Mouse (Mus musculus) gastrocnemius, adult 18-20 months (tissue): Measurements from ENCODE around the gene Tmem25. TPM values are rescaled to one million over a fixed set of nuclear protein-coding genes. Genes with fewer than 3 reads are reported as not detected.

Source experiments
- DNase-seq: peaks from one replicate; pipeline ENCODE4 v3.0.0; 2021; ENCODE audit warnings: low spot score
- long read RNA-seq, 2 experiments: library from polyadenylated mRNA; stranded (forward); transcript quantifications; one replicate each; pipeline ENCODE4 v2.0.0; 2021
- total RNA-seq, 2 experiments: library from RNA; stranded (reverse); gene quantifications; 2 replicates each; pipeline ENCODE4 v1.2.3; 2021

The Tmem25 gene
- total RNA-seq: 1 to 10 TPM; 4.2 to 6.5 TPM
- long read RNA-seq, experiment 1, transcript Tmem25-201 (9 exons, 2,448 nt): major isoform, 6 of 17 reads
- long read RNA-seq, experiment 1, partial matches to known transcripts: 4 of 17 reads
- long read RNA-seq, experiment 1, other reads (novel, unspliced or antisense): 7 of 17 reads
- long read RNA-seq, experiment 2, partial matches to known transcripts: 0 of 6 reads
- long read RNA-seq, experiment 2, other reads (novel, unspliced or antisense): 5 of 6 reads

DNA sequence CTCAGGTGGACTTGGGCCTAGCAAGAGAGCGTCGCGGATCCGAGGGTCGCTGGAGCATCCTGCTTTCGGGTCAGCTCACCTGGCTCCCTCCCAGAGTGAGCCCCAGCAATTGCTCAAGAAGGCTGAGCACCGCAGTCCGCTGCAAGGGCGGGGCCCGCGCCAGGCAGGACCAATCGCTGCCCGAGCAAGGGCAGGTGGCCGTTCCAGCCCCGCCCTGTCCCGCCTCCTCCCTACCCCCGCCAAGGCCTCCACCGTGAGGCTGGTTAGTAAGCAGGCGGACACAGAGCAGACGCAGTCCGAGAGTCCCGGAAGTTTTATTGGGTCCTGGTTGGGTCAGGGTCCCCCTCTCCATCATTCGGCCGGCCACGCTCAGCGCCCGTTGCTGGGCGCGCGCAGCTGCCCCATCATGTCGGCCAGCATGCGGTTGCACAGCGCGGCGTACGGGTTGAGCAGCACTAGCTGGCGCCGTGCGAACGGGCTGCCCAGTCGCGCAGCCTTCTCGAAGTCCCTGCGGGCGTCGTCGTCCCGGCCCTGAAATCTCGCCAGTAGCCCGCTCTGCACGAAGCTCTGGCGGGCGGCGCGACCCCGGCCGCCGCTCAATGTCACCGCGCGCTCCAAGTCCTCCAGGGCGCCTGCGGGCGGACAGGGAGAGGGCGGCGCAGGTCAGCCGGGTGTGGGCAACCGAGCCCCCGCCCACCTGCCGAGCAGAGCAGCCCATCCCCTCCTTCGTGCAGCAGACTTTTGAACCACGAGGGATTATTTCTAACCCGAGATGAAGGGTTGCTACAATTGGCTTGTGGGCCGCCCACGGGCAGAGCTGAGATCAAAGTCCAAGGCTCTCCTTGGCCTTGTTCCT lies at the start of gene Tmem25:
Tmem25 (minus strand) TSS at position 206 of the 856 bp plus-strand sequence.
- DNase-seq: peak; percentile 83

DNA sequence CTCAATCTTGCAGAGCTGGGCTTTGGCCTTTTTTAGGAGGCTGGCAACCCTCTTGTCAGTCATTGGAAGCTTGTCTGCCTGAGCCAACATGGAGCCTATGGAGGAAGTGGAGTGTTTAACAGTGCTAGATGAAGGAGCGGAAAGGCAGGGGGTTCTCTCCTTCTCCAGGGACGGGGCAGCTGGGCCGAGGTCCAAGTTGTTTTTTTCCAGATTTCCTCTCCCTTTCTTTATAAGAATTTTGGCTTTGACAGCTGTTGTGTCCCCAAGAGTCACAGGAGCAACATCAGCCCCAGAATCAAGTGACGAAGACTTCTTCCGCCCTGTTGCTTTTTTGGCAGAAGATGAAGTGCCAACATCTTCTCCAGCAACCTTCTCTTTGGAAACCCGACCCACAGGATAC lies 48.3 kb upstream of the Tmem25 start:
- no peak for DNase-seq

DNA sequence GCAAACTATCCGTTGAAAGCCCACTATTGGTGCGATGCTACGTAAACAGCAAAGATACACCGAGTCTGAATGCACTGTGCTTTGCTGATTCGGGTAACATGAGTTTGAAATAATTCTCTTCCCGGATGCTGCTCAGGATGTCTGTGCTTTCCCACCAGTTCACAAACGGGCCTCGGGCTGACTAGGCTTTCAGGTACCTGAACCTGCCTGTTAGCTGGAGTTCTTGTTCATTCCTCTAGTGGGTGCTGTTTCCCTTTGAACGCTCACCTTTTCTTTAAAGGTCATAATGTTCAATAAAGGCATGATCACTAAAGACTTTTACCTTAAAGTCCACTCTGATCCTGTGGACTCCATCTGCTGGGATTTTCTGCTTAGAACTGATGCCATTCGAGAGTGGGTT lies 42.1 kb upstream of the Tmem25 start:
- peak; percentile 42 for DNase-seq

DNA sequence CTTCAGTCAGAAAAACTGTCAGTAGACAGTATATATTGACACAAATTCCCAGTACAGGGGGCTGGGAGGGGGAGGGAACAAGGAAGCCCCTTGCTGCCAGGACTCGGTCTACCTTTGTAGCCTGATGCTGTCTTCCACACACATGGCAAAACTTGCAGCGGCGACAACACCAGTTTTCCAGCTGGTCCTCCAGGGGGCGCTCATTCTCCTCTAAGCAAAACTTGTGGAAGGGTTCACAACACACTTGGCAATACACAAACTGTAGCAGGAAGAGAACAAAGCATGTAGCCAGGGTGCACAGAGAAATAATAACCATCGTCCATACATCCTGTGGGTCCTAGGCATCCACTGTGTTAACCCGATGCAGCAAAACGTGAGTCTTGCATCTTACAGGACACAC lies 37.3 kb upstream of the Tmem25 start:
- DNase-seq: peak; percentile 81

DNA sequence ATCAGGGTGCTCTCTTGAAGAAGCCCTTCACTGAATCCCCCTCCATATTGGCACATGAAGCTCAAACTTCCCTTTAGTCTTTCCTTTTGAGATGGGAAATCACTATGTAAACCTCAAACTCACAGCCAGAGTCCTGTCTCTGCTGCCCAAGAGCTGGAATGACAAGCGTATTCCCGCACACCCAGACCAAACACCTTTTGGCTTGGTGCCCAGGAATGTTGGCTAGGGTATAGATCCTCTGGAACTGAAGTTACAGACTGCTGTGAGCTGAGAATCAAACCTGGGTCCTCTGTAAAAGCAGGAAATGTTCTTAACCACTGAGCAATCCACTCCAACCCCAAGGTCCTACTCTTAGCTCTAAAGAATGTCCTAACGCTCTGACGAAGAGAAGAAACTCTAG lies 33.2 kb upstream of the Tmem25 start:
- DNase-seq: no peak

DNA sequence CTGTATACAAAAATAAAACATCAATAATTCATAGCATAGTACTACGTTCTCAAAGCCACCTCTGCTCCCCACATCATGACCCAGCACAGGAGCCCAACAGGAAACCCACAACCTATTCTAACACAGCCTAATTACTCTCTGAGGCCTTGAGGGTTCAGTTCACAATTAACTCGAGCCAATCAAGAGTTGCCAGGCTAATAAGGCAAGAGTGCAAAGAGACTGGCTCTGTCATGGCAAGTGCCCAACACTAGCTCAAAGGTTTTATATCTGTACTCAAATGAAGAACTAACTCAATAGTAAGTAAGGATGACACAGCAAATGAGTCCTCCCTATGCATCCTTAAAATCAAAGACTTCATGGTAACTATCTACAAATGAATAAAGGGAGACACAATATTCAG lies 31.4 kb upstream of the Tmem25 start:
- no peak for DNase-seq

DNA sequence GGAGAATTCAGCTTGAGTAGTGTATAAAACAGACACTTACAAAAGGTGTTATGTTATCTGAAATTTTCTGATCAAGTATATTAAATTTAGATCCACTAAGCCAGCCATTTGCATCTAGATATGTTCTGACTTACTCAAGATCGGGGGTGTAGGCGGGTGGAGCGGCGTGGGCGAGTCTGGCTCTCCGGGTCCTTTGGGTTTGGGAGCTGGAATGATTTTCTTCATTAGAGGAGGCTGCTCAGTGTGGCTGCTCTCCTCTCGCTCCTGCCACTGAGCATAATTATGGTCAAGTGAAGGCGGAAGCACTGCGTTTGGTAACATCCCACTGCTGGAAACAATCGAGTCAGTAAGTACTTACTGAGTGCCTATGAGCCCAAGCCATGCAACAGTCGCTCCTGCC lies 29.8 kb upstream of the Tmem25 start:
- DNase-seq: no peak

DNA sequence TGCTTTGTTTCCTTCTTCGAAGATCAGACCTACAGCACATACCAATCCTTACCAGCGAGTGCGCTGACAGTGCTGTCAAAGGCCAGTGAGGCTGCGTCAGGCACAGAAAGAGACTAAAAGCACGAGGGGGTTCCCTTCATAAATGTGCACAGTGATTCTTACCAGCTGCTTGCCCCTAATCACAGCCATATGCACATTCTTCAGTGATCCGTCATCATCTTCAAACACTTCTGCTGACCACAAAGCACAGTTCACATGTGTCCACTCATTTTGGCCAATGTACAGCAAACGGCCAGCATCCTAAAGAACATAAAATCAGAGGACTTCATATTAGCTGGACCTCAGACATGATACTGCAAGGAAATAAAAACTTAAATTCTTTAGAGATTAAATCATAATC lies 27.6 kb upstream of the Tmem25 start:
- DNase-seq: no peak

DNA sequence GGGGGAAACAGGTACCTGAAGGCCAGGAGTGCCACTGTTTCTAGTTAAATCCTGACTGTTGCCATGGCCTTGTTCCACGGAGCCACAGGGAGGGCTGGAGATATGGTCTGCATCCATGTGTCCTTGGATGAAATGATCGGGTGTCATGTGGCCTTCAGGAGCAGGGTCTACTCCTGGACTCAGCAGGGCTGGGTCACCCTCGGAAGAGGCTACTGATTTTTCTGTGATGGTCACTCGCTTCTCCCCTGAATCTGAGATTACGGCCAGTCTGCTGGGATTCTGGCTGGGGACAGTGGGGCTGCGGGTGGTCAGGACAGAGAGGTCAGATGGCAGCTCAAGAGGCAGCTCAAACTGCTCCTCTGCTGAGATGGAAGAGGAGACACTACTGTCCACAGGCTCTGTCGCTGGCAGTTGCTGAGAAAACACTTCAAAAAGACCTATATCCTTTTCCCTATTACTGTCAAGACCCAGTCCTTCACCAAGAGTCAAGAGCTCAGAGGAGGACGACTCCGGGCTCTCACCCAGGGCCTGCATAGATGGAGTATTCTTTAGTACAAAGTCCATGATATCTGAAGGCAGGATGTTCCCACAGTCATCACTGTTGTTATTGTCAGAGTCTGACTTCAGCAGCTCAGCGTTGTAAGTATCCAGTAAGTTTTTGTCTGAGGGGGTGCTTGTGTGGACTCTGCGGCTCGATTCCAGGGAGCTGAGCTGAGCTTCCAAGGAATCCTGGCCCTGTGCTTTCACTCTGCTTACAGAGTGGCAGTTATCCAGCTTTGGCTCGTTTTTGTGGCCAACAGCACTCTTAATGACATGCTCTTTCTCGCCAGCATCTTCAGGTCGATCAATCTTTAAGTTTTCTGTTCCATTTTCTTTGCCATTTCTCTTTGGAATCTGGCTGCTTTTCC lies 21.1 kb upstream of the Tmem25 start:
- peak; percentile 34 for DNase-seq

DNA sequence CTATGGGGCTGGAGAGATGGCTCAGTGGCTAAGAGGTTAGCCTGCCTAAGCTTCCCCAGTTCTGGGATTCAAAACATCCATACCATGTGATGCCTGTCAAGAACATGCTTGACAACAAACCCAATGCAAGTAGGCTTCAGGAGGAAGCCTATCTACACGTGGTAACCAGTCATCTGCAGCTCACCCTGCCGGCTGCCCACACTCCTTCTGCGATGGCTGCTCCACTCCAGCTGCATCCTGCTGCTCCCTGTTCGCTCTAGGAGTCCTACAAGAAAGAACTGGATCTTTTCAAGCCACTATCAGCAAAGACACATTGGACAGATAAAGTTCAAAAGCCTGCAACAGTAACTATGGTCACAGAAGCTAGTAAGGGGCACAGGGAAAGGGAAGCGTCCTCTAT lies 18.4 kb upstream of the Tmem25 start:
- DNase-seq: no peak

DNA sequence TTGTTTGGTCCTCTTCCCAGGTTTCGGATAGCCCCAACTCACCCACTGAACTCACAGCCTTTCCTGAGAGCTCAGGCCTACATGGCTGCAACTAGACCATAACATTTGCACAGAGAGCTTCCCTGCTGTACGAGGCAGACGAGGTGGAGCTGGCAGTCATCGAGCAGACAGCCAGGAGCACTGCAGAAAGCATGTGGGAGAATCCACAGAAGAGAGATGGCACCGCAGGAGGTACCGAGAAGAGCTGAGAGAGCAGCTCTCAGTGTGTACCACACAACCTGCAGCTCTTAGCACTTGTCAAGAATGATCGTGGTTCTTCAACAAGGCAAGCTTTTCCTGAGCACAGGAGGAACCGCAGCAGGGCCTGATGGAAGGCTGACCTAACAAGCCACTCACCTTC lies 15.1 kb upstream of the Tmem25 start:
- DNase-seq: no peak

DNA sequence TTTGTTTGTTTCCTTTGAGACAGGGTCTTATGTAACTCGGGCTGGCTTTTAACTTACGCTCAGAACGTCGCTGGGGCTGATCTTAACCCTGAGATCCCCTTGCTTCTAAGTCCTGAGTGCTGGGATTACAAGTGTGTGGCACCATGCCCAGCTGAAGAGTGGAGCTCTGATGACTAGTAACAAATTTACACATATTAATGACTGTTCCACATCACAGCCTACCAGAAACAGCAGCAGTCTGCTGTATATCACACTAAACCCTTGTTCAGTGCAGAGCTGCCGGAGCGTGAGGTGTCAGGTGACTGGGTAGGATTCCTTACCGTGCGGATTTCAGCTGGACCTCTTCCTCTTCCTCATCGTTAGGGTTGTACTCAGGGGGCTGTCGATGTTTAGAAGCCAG lies 11.2 kb upstream of the Tmem25 start:
- no peak for DNase-seq

DNA sequence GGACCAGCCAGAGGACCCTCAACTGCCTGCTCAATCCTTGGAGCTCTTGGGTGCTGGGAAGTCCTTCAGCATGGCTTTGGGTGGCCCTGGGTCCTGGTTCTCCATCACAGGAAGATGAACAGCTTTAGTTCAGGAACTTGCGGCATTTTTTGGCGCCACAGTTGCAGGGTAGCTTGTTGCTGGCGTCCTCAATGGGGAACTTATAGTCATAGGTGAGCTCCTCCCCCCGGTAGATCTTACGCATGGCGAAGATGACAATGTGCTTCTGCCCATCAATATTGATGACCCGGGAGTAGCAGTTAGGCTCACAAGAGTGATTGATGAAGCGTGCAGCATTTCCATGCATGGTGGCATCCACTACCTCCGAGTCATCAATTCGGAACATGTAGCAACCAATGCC lies 8.7 kb upstream of the Tmem25 start:
- DNase-seq: no peak

DNA sequence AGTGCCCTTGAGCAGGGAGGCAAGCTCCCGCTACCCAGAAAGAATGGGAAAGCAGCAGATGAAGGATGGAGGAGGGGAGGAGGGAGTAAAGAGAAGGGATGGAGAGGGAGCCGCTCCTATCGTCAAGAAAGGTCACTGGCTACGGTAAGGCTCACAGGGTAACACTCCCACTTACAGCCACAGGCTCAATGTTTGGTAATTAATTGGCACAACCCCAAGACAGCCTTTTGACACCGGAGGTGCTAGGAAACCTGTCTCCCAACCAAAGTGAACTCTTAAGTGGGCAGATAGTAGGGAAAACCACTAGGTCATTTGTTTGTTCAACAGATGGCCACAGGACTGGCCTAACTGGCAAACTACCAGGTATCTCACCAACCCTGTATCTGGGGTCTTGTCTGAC lies 8.0 kb upstream of the Tmem25 start:
- DNase-seq: no peak

DNA sequence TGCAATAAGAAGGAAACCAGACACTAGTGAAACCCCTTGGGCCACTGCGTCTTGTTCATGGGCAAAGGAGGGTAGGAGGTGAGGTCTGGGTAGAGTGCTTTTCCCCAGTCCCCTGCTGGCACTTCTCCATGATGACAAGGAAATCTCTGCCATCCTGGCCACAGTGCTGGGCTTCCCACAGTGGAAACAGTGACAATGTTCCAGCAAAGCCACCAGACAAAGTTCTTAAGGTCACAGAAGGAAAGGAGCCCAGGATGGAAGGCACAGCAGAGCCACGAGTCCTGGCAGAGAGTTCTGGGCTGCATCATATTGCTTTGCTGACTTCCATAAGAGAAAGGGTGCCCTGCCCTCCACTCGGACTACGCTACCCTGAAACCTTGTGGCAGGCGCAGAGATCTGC lies 6.4 kb upstream of the Tmem25 start:
- DNase-seq: no peak

DNA sequence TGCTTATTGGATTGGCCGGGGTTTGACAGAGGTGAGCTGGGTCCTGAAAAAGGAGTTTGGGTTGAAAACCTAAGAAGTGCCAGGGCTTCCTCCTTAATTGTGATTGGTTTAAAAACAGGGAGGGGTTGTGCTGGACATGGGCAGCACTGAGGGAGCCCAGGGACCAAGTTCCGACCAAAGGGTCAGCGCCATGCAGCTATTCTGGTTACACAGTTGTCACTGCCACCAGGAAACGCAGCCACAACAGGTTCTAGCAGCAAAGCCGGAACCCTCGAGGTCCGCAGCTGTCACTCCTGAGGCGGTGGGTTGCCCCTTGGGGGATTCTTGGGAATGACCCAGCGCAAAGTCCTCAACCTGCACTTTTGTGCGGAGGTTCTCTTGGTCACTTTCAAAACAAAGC lies 5.6 kb upstream of the Tmem25 start:
- DNase-seq: no peak

DNA sequence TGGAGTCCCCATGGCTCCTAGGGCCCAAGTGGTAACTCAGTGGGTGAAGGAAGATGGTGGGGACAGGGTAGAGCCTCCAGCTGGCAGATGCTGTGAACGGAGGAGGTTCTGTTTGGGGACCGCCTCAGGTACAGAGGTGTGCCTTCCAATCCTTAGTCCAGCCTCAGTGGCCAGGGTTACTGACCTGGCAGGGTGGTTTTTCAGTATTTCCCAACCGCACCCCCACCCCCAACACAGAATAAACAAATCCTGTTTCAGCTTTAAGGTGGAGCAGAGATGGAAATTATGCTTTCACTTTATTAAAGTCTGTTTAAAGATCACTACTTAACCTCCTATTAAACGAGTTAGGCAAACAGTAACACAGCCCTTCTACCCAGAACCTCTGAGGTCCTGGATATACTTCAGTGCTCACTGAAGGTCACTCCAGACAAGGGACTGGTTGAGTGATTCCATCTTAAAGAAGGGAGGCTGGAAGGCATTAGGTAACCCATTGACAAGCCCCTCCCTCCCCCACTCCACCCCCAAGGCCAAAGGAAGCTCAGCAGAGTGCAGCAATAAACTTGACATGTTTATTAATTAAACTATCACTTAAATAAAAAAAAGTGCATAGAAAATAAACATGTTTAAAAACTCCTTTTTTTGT lies 3.8 kb upstream of the Tmem25 start, which contains the start of gene Ttc36:
Ttc36 (minus strand) TSS at position 265 of the 643 bp plus-strand sequence.
- no peak for DNase-seq

DNA sequence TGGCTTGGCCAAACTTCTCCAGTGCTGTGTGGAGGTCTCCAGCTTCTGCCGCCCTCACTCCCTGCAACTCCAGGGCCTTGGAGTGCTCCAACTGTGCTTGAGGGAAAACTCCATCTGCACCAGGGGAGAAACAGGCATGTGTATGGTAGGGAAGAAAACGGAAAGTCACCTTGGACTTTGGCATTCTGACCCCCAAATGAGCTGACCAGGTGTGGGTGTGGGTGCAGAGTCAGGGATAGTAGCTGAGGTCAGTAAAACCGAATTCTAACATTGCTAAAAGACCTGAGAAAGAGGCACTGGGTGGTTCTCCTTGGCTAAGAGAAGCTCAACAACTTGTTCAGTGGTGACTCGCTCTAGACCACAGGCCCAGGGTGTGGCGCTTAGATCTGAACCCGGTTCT lies 2.6 kb upstream of the Tmem25 start:
- DNase-seq: no peak

DNA sequence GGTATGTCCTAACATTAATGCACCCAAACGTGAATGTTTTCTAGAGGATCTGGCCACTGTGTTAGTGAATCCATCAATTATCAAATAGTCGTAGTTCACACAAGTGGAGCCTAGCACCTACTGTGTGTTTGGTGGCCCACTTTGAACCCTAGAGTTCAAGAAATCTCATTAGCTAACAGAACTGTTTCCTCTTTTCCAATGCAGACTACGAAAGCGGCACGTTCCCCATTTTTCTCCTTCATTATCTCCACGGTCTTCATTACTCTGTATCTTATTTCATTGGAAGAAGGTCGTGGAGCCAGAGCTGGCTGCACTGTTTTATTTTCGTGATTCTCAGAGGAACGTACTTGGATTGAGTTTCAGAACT lies 834 bp upstream of the Tmem25 start:
- DNase-seq: no peak

DNA sequence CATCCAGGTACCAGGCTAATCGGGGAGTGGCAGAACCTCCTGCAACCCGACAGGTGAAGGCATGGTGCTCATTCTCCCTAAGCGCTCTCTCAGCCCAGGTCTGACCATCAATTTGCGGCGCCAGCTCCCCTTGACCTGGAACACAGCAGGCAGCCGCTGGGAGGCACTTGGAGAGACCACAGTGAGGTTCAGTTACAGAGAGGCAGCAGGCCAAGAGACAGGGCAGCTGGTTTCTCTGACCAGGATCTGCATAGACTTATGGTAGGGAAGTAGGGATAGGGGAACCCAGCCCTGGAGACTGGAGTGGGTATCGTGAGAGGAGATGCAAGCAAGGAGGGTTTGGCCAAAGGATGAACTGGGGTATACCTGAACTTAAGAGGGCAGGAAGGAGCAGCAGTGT lies 809 bp downstream of the Tmem25 start:
- DNase-seq: peak; percentile 69

DNA sequence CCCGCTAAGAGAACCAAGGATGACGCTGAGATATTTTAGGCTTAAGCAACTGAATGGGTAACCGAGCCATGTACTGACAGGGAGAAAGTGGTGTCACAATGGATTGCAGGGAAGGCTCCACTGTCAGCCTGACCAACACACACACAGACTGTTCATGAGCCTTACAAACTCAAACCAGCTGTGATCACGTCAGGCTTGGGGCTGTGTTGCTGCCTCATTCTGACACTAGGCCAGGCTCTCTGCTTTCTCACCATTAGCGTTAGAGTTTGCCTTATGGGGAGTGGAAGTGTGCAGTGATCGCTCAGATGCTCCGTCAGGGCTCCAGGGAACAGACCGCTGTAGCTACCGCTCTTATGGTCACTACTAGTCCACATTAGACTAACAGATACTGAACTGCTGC lies 6.3 kb downstream of the Tmem25 start:
- DNase-seq: no peak
